Mouse (Mus musculus) midbrain, embryonic 10.5 days (tissue): ENCODE results near the gene Bpifb1. TPM values are rescaled to one million over a fixed set of nuclear protein-coding genes. Genes with fewer than 3 reads are reported as not detected.
"Not testable (repeated sequence)": the region's sequence is repeated elsewhere in the genome, so short reads cannot be mapped to it uniquely, and the experiment has no call there.

Source experiments
- DNase-seq: peaks from one replicate; pipeline ENCODE4 v3.0.0-alpha.2; 2017; ENCODE audit warnings: low spot score
- H3K27ac ChIP-seq: fragments of 300-500 bp; sonication (generic); replicated peaks from 2 replicates; pipeline ENCODE4 v1.5.1; 2016; ENCODE audit warnings: mild to moderate bottlenecking
- H3K27me3 ChIP-seq: fragments of 300-500 bp; sonication (generic); 2 replicates; pipeline ENCODE4 v1.6.1; 2016; ENCODE audit warnings: low read depth, mild to moderate bottlenecking; ENCODE audit not compliant: poor library complexity, severe bottlenecking
- H3K36me3 ChIP-seq: fragments of 300-500 bp; sonication (generic); 2 replicates; pipeline ENCODE4 v1.6.1; 2016; ENCODE audit warnings: mild to moderate bottlenecking, moderate library complexity
- H3K4me1 ChIP-seq: fragments of 300-500 bp; sonication (generic); 2 replicates; pipeline ENCODE4 v1.6.1; 2016
- H3K4me3 ChIP-seq: fragments of 300-500 bp; sonication (generic); 2 replicates; pipeline ENCODE4 v1.5.1; 2016; ENCODE audit warnings: mild to moderate bottlenecking, moderate library complexity
- H3K9me3 ChIP-seq: fragments of 300-500 bp; sonication (generic); replicated peaks from 2 replicates; pipeline ENCODE4 v1.6.1; 2016; ENCODE audit warnings: mild to moderate bottlenecking
- WGBS: fragments of 180-500 bp; shearing (Covaris S2); methylation state at CpG from one replicate; pipeline ENCODE4 v1.1.7; 2016; 5-methylcytosine and 5-hydroxymethylcytosine counted together
- polyA plus RNA-seq: library from polyadenylated mRNA; unstranded; fragments of >200 nt; fragmentation: Nextera tagmentation; extraction: Ambion mirVana; gene quantifications from 2 replicates; pipeline ENCODE4 v1.2.1, GENCODE M21; 2016

Bpifb1 gene
- polyA plus RNA-seq, 1 experiment from 2014 or later: not detected

DNA sequence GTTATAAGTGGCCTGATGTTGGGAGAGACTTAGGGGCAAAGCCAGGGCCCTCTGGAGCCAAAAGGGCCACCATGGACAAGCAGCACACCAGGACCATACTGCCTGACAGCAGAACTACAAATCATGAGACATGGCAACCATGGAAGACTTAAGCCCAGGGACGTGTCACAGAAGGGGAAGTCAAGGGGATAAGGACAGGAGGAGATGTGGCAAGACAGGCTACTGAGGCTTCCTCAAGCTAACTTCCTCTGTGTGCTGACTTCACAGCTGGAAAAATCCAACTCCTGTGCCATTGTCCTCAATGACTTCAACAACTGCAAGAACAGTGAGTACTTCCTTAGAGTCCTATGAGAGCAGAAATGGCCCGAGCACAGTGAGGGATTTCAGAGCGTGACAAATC, 73.8 kb downstream of the Bpifb1 start:
- not testable (repeated sequence) for H3K9me3 ChIP-seq, H3K4me3 ChIP-seq, H3K27me3 ChIP-seq, H3K4me1 ChIP-seq, H3K36me3 ChIP-seq, H3K27ac ChIP-seq, DNase-seq
- 89% methylated on average over 3 of the region's 3 CpGs for WGBS

Other genes with a start within 250 kb of the Bpifb1 start
- not detected in 2 replicates for gene Bpifa6, start 215.9 kb upstream of the Bpifb1 start, polyA plus RNA-seq
- gene Bpifa2, start 182.6 kb upstream of the Bpifb1 start, polyA plus RNA-seq: not detected in 2 replicates
- gene Bpifa3, start 60.5 kb upstream of the Bpifb1 start, polyA plus RNA-seq: not detected in 2 replicates
- gene Bpifa1, start 47.9 kb upstream of the Bpifb1 start, polyA plus RNA-seq: not detected in 2 replicates
- not detected in 2 replicates for gene Bpifa5, start 28.2 kb upstream of the Bpifb1 start, polyA plus RNA-seq
- 0.19 and 0.25 TPM in 2 replicates for gene Bpifb5, start 32.9 kb downstream of the Bpifb1 start, polyA plus RNA-seq
- gene Bpifb9a, start 67.0 kb downstream of the Bpifb1 start, polyA plus RNA-seq: not detected in 2 replicates
- not detected in 2 replicates for gene Bpifb9b, start 116.4 kb downstream of the Bpifb1 start, polyA plus RNA-seq
- gene Cdk5rap1, start 182.2 kb downstream of the Bpifb1 start, polyA plus RNA-seq: 14.2 and 15.9 TPM in 2 replicates
- 3.0 and 5.1 TPM in 2 replicates for gene Snta1, start 217.3 kb downstream of the Bpifb1 start, polyA plus RNA-seq
- 67.4 and 88.4 TPM in 2 replicates for gene Cbfa2t2, start 245.7 kb downstream of the Bpifb1 start, polyA plus RNA-seq